Comparison of ENCODE assay signal across 11 mouse cellular contexts in genomic region chr19:58452178-58452819, GRCm38 (mm10). TPM values are rescaled to one million over a fixed set of nuclear protein-coding genes. Genes with fewer than 3 reads are reported as not detected.
A peak's percentile ranks its signal among the peaks of the same experiment; 100 is the strongest.
DNase-seq lines count a peak whose midpoint lies in the region; ATAC-seq and TF ChIP-seq lines count a peak whose summit lies in the region.
"Had no signal": no experiment of that assay in that cellular context is flagged by ENCODE, and none has a peak within 500 bp of the region (broad histone marks: within the 10 kb centered on the region; RNA-seq: fewer than 3 reads in every experiment).

No protein-coding gene starts in this region.

- H3K4me1 ChIP-seq in forebrain, postnatal 0 days (ENCODE audit: insufficient read depth), result 0 out of 2 replicates have a peak, but pooled peaks cover 3% of the 10 kb centered on the region
- H3K4me1 ChIP-seq in forebrain, embryonic 16.5 days (replicated peaks; ENCODE audit: control insufficient read depth, insufficient read depth, low read length), result peaks cover 44% of the 10 kb centered on the region
- H3K4me1 ChIP-seq in limb, embryonic 15.5 days, result peaks cover 56% of the 10 kb centered on the region
- peaks cover 37% of the 10 kb centered on the region for H3K4me1 ChIP-seq in stomach, embryonic 15.5 days

- no peak for TF ChIP-seq CTCF in forebrain, postnatal 0 days (IDR thresholded peaks at IDR 0.05; ENCODE audit: low read depth)

- no peak overlapping the region for H3K4me3 ChIP-seq in forebrain, postnatal 0 days (ENCODE audit: low read depth, low read length)
- no peak overlapping the region for H3K4me3 ChIP-seq in forebrain, embryonic 16.5 days (replicated peaks; ENCODE audit: low read length)
- 0 out of 2 replicates have a peak overlapping the region, but pooled peaks have one; percentile 51 for H3K4me3 ChIP-seq in limb, embryonic 15.5 days
- H3K4me3 ChIP-seq in stomach, embryonic 15.5 days (replicated peaks), result peak overlapping the region; percentile 58

- H3K9me3 ChIP-seq in forebrain, postnatal 0 days (ENCODE audit: low read length), result no peaks in the 10 kb centered on the region
- no peaks in the 10 kb centered on the region for H3K9me3 ChIP-seq in forebrain, embryonic 16.5 days (ENCODE audit: control insufficient read depth, low read length)
- no peaks in the 10 kb centered on the region for H3K9me3 ChIP-seq in limb, embryonic 15.5 days
- no peaks in the 10 kb centered on the region for H3K9me3 ChIP-seq in stomach, embryonic 15.5 days

- H3K4me2 ChIP-seq in forebrain, postnatal 0 days (ENCODE audit: low read depth), result peak overlapping the region; percentile 94; the same call in 1 of the 2 replicates
- no peak overlapping the region; the same call in 1 of the 2 replicates for H3K4me2 ChIP-seq in forebrain, embryonic 16.5 days (ENCODE audit: low read length)
- no peak overlapping the region for H3K4me2 ChIP-seq in limb, embryonic 15.5 days
- H3K4me2 ChIP-seq in stomach, embryonic 15.5 days, result peak overlapping the region; percentile 99; the same call in 1 of the 2 replicates

- intact Hi-C loops in left cerebral cortex, postnatal 4 days (cut with DNase I), result loop anchor here (10.0 kb wide), 1 partner anchor 227 kb away; no protein-coding TSS in a partner anchor

- DNase-seq in forebrain, postnatal 0 days, result no peak
- peak; percentile 36 for DNase-seq in right cerebral cortex, adult 18-20 months
- no peak for DNase-seq in right cerebral cortex, postnatal 4 days
- DNase-seq in thymus, postnatal 0 days (ENCODE audit: low spot score), result no peak
- DNase-seq in left cerebral cortex, postnatal 4 days, result no peak

- 66% methylated on average over 8 of the region's 8 CpGs for WGBS in forebrain, postnatal 0 days
- 62% methylated on average over 8 of the region's 8 CpGs for WGBS in forebrain, embryonic 16.5 days
- 43% methylated on average over 8 of the region's 8 CpGs for WGBS in limb, embryonic 15.5 days
- 54% methylated on average over 8 of the region's 8 CpGs for WGBS in stomach, embryonic 15.5 days

- no peak overlapping the region for H3K27ac ChIP-seq in forebrain, postnatal 0 days (ENCODE audit: low read depth, low read length)
- H3K27ac ChIP-seq in forebrain, embryonic 16.5 days (ENCODE audit: low read length), result no peak overlapping the region
- H3K27ac ChIP-seq in limb, embryonic 15.5 days, result no peak overlapping the region
- H3K27ac ChIP-seq in stomach, embryonic 15.5 days, result no peak overlapping the region

- H3K36me3 ChIP-seq in forebrain, postnatal 0 days (ENCODE audit: insufficient read depth), result no peaks in the 10 kb centered on the region
- no peaks in the 10 kb centered on the region for H3K36me3 ChIP-seq in forebrain, embryonic 16.5 days (ENCODE audit: control insufficient read depth, insufficient read depth)
- no peaks in the 10 kb centered on the region for H3K36me3 ChIP-seq in limb, embryonic 15.5 days
- no peaks in the 10 kb centered on the region for H3K36me3 ChIP-seq in stomach, embryonic 15.5 days

- ATAC-seq in forebrain, postnatal 0 days, result no peak
- ATAC-seq in forebrain, embryonic 16.5 days, result no peak
- ATAC-seq in limb, embryonic 15.5 days (ENCODE audit: insufficient number of reproducible peaks, low FRiP score, low TSS enrichment, low read depth), result no peak
- ATAC-seq in stomach, embryonic 15.5 days (ENCODE audit: insufficient read depth, low FRiP score, low read depth), result no peak

- H3K27me3 ChIP-seq in forebrain, postnatal 0 days (ENCODE audit: insufficient read depth, low read length), result peaks cover 13% of the 10 kb centered on the region
- H3K27me3 ChIP-seq in forebrain, embryonic 16.5 days (replicated peaks; ENCODE audit: control insufficient read depth, insufficient read depth, low read length), result peaks cover 23% of the 10 kb centered on the region
- H3K27me3 ChIP-seq in limb, embryonic 15.5 days, result peaks cover 60% of the 10 kb centered on the region
- peaks cover 21% of the 10 kb centered on the region; the same call in 1 of the 2 replicates for H3K27me3 ChIP-seq in stomach, embryonic 15.5 days (replicated peaks)

- H3K9ac ChIP-seq in forebrain, postnatal 0 days, result no peak overlapping the region
- H3K9ac ChIP-seq in forebrain, embryonic 16.5 days (replicated peaks; ENCODE audit: low read depth, low read length), result no peak overlapping the region
- H3K9ac ChIP-seq in limb, embryonic 15.5 days, result no peak overlapping the region
- no peak overlapping the region for H3K9ac ChIP-seq in stomach, embryonic 15.5 days

RNA-seq across cellular contexts. Expression of gene Gfra1, which starts 3.4 kb away (rescaled TPM):
- total RNA-seq in forebrain, postnatal 0 days (2014; rRNA removed), result 28.5 and 48.9 TPM in 2 replicates
- 16.1 and 23.5 TPM in 2 replicates for polyA plus RNA-seq in forebrain, postnatal 0 days (2015; fragmentation: Nextera tagmentation; extraction: Ambion mirVana)
- 12.5 and 17.3 TPM in 2 replicates for polyA plus RNA-seq in forebrain, embryonic 16.5 days (2015; fragmentation: Nextera tagmentation; extraction: Ambion mirVana)
- polyA plus RNA-seq in limb, embryonic 15.5 days (2015; fragmentation: Nextera tagmentation; extraction: Ambion mirVana), result 16.7 and 18.3 TPM in 2 replicates
- 33.0 and 40.4 TPM in 2 replicates for polyA plus RNA-seq in stomach, embryonic 15.5 days (2015; fragmentation: Nextera tagmentation; extraction: Ambion mirVana)
- polyA plus RNA-seq in thymus, postnatal 0 days (2015; fragmentation: Nextera tagmentation; extraction: Ambion mirVana), result 32.6 and 36.2 TPM in 2 replicates
- 10 to 100 TPM; 13.9 to 24.5 TPM for total RNA-seq in left cerebral cortex, postnatal 4 days (2021)

RNA-seq across cellular contexts. Expression of gene Ccdc172, which starts 59.5 kb away (rescaled TPM):
- not detected in 2 replicates for total RNA-seq in forebrain, postnatal 0 days (2014; rRNA removed)
- polyA plus RNA-seq in forebrain, postnatal 0 days (2015; fragmentation: Nextera tagmentation; extraction: Ambion mirVana), result not detected in 2 replicates
- polyA plus RNA-seq in forebrain, embryonic 16.5 days (2015; fragmentation: Nextera tagmentation; extraction: Ambion mirVana), result not detected in 2 replicates
- not detected in 2 replicates for polyA plus RNA-seq in limb, embryonic 15.5 days (2015; fragmentation: Nextera tagmentation; extraction: Ambion mirVana)
- not detected in 2 replicates for polyA plus RNA-seq in stomach, embryonic 15.5 days (2015; fragmentation: Nextera tagmentation; extraction: Ambion mirVana)
- polyA plus RNA-seq in thymus, postnatal 0 days (2015; fragmentation: Nextera tagmentation; extraction: Ambion mirVana), result not detected in 2 replicates
- not detected for total RNA-seq in left cerebral cortex, postnatal 4 days (2021)
- total RNA-seq: layer of hippocampus, adult 8-10 months had no signal
- polyA plus RNA-seq: heart, embryonic 14.5 days; liver, embryonic 16.5 days had no signal

Comparison
In these comparisons a context has a peak if more than half of its experiments do, and no peak if none do; other contexts are left out.
1. H3K4me2 ChIP-seq: peak in forebrain, postnatal 0 days (single experiment) and stomach, embryonic 15.5 days (single experiment); none in forebrain, embryonic 16.5 days (single experiment) and limb, embryonic 15.5 days (single experiment).
2. H3K4me3 ChIP-seq: peak in limb, embryonic 15.5 days (single experiment) and stomach, embryonic 15.5 days (single experiment); none in forebrain, postnatal 0 days (single experiment) and forebrain, embryonic 16.5 days (single experiment).